Mouse (Mus musculus): ENCODE results near the gene Ccr1.
"Not testable (repeated sequence)": the region's sequence is repeated elsewhere in the genome, so short reads cannot be mapped to it uniquely, and the experiment has no call there.

Gene Ccr1

GRCm38 (mm10) chr9:123968290-123968912 is at the start of gene Ccr1:
Ccr1 (minus strand) TSS chr9:123968692.
- no peak for DNase-seq

- DNase-seq, result no peak
These were observed 47.6 kb upstream of the Ccr1 start for GRCm38 (mm10) chr9:124016048-124016447.

GRCm38 (mm10) chr9:124014985-124015652 is 46.6 kb upstream of the Ccr1 start:
- DNase-seq, result no peak

GRCm38 (mm10) chr9:124013270-124013669 is 44.8 kb upstream of the Ccr1 start:
- no peak for DNase-seq

GRCm38 (mm10) chr9:124012691-124013090 is 44.2 kb upstream of the Ccr1 start:
- DNase-seq, result no peak

GRCm38 (mm10) chr9:123999784-124000183 is 31.3 kb upstream of the Ccr1 start:
- DNase-seq, result no peak

GRCm38 (mm10) chr9:123997719-123998118 is 29.2 kb upstream of the Ccr1 start:
- DNase-seq, result no peak

- DNase-seq, result no peak
These were observed 22.9 kb upstream of the Ccr1 start for GRCm38 (mm10) chr9:123991312-123991906.

GRCm38 (mm10) chr9:123989671-123990070 is 21.2 kb upstream of the Ccr1 start:
- no peak for DNase-seq

- DNase-seq, result no peak
These were observed 17.7 kb upstream of the Ccr1 start for GRCm38 (mm10) chr9:123986217-123986616.

GRCm38 (mm10) chr9:123984943-123985342 is 16.5 kb upstream of the Ccr1 start:
- no peak for DNase-seq

GRCm38 (mm10) chr9:123982720-123983119 is 14.2 kb upstream of the Ccr1 start:
- DNase-seq, result no peak

GRCm38 (mm10) chr9:123981909-123982308 is 13.4 kb upstream of the Ccr1 start:
- DNase-seq, result no peak

GRCm38 (mm10) chr9:123980858-123981475 is 12.5 kb upstream of the Ccr1 start:
- DNase-seq, result not testable (repeated sequence)

- no peak for DNase-seq
These were observed 9.8 kb upstream of the Ccr1 start, which contains the start of gene Ccr1l1 for GRCm38 (mm10) chr9:123978308-123978707. Ccr1l1 (minus strand) TSS chr9:123978408.

- DNase-seq, result no peak
These were observed 8.6 kb upstream of the Ccr1 start for GRCm38 (mm10) chr9:123976876-123977663.

- DNase-seq, result no peak
These were observed 7.1 kb upstream of the Ccr1 start for GRCm38 (mm10) chr9:123975630-123976029.

GRCm38 (mm10) chr9:123966858-123967495 is 1.5 kb downstream of the Ccr1 start:
- DNase-seq, result not testable (repeated sequence)

- DNase-seq, result no peak
These were observed 3.7 kb downstream of the Ccr1 start for GRCm38 (mm10) chr9:123964776-123965175.

- DNase-seq, result no peak
These were observed 8.3 kb downstream of the Ccr1 start for GRCm38 (mm10) chr9:123960161-123960560.

- no peak for DNase-seq
These were observed 10.5 kb downstream of the Ccr1 start for GRCm38 (mm10) chr9:123957911-123958413.

GRCm38 (mm10) chr9:123956892-123957291 is 11.6 kb downstream of the Ccr1 start:
- no peak for DNase-seq

Measured in cerebellum, adult 9-10 months (tissue).